Mouse (Mus musculus) heart, embryonic 10.5 days (tissue): ENCODE data around the gene Cdc42se1. TPM values are rescaled to one million over a fixed set of nuclear protein-coding genes. Genes with fewer than 3 reads are reported as not detected.

Source experiments
- DNase-seq: peaks from one replicate; pipeline ENCODE4 v3.0.0-alpha.2; 2017; ENCODE audit warnings: low spot score
- H3K27ac ChIP-seq: fragments of 300-500 bp; sonication (generic); 2 replicates; pipeline ENCODE4 v1.5.1; 2016; ENCODE audit warnings: mild to moderate bottlenecking
- H3K27me3 ChIP-seq: fragments of 300-500 bp; sonication (generic); 2 replicates; pipeline ENCODE4 v1.6.1; 2016; ENCODE audit warnings: mild to moderate bottlenecking; ENCODE audit not compliant: poor library complexity, insufficient read depth, severe bottlenecking
- H3K36me3 ChIP-seq: fragments of 300-500 bp; sonication (generic); 2 replicates; pipeline ENCODE4 v1.6.1; 2016; ENCODE audit warnings: mild to moderate bottlenecking, moderate library complexity
- H3K4me1 ChIP-seq: fragments of 300-500 bp; sonication (generic); 2 replicates; pipeline ENCODE4 v1.6.1; 2016; ENCODE audit warnings: mild to moderate bottlenecking
- H3K4me3 ChIP-seq: fragments of 300-500 bp; sonication (generic); 2 replicates; pipeline ENCODE4 v1.5.1; 2016; ENCODE audit warnings: mild to moderate bottlenecking, moderate library complexity
- H3K9me3 ChIP-seq: fragments of 300-500 bp; sonication (generic); 2 replicates; pipeline ENCODE4 v1.6.1; 2016; ENCODE audit warnings: mild to moderate bottlenecking, moderate library complexity
- WGBS: fragments of 180-500 bp; shearing (Covaris S2); methylation state at CpG from one replicate; pipeline ENCODE4 v1.1.7; 2016; 5-methylcytosine and 5-hydroxymethylcytosine counted together
- polyA plus RNA-seq: library from polyadenylated mRNA; unstranded; fragments of >200 nt; fragmentation: Nextera tagmentation; extraction: Ambion mirVana; gene quantifications from 2 replicates; pipeline ENCODE4 v1.2.1, GENCODE M21; 2016

Cdc42se1 gene
- polyA plus RNA-seq, 1 experiment from 2014 or later, result 74.9 TPM

- Histone ChIP-seq H3K27ac (peak overlapping the region; percentile 96), H3K27me3 (no peaks in the 10 kb centered on the region), H3K9me3 (no peaks in the 10 kb centered on the region), H3K4me3 (peak overlapping the region; percentile 80), H3K36me3 (peaks cover 47% of the 10 kb centered on the region), H3K4me1 (peaks cover 45% of the 10 kb centered on the region)
- 3% methylated on average over 13 of the region's 13 CpGs for WGBS
- DNase-seq, result no peak
Observed at GRCm38 (mm10) chr3:95229781-95230494, 1.4 kb downstream of the Cdc42se1 start.

GRCm38 (mm10) chr3:95230495-95231297, 2.2 kb downstream of the Cdc42se1 start:
- WGBS, result 54% methylated on average over 8 of the region's 8 CpGs
- H3K4me1 ChIP-seq, result peaks cover 45% of the 10 kb centered on the region
- peak overlapping the region; percentile 96 for H3K27ac ChIP-seq
- H3K27me3 ChIP-seq, result no peaks in the 10 kb centered on the region
- no peaks in the 10 kb centered on the region for H3K9me3 ChIP-seq
- peak overlapping the region; percentile 80 for H3K4me3 ChIP-seq
- DNase-seq, result no peak
- peaks cover 47% of the 10 kb centered on the region for H3K36me3 ChIP-seq

GRCm38 (mm10) chr3:95231298-95232221, 3.0 kb downstream of the Cdc42se1 start, which contains the start of gene Mllt11:
Gene Mllt11 (minus strand): TSS chr3:95232171.
- Histone ChIP-seq H3K27me3 (no peaks in the 10 kb centered on the region), H3K4me3 (peak within 1 kb of the TSS; percentile 80), H3K9me3 (no peaks in the 10 kb centered on the region), H3K27ac (peak within 1 kb of the TSS; percentile 96), H3K4me1 (peaks cover 45% of the 10 kb centered on the region), H3K36me3 (peaks cover 52% of the 10 kb centered on the region)
- 74% methylated on average over 13 of the region's 13 CpGs for WGBS
- no peak for DNase-seq

GRCm38 (mm10) chr3:95232771-95233170, 4.2 kb downstream of the Cdc42se1 start:
- peak overlapping the region; percentile 31; the same call in 1 of the 2 replicates for H3K27ac ChIP-seq
- no peak for DNase-seq
- H3K9me3 ChIP-seq, result no peaks in the 10 kb centered on the region
- 64% methylated on average over 7 of the region's 7 CpGs for WGBS
- peaks cover 37% of the 10 kb centered on the region for H3K4me1 ChIP-seq
- H3K4me3 ChIP-seq, result no peak overlapping the region
- no peaks in the 10 kb centered on the region for H3K27me3 ChIP-seq
- H3K36me3 ChIP-seq, result peaks cover 64% of the 10 kb centered on the region

- Histone ChIP-seq H3K27me3 (no peaks in the 10 kb centered on the region), H3K4me3 (no peak overlapping the region), H3K9me3 (no peaks in the 10 kb centered on the region), H3K36me3 (peaks cover 70% of the 10 kb centered on the region), H3K27ac (peak overlapping the region; percentile 31; the same call in 1 of the 2 replicates), H3K4me1 (peaks cover 37% of the 10 kb centered on the region)
- WGBS, result 86% methylated on average over 16 of the region's 16 CpGs
- no peak for DNase-seq
Observed at GRCm38 (mm10) chr3:95233303-95233980, 4.9 kb downstream of the Cdc42se1 start.

GRCm38 (mm10) chr3:95235386-95236301, 7.1 kb downstream of the Cdc42se1 start:
- no peak for DNase-seq
- Histone ChIP-seq H3K4me1 (peaks cover 26% of the 10 kb centered on the region), H3K4me3 (no peak overlapping the region), H3K27me3 (no peaks in the 10 kb centered on the region), H3K36me3 (peaks cover 72% of the 10 kb centered on the region), H3K9me3 (no peaks in the 10 kb centered on the region), H3K27ac (no peak overlapping the region)
- WGBS, result 87% methylated on average over 23 of the region's 23 CpGs

GRCm38 (mm10) chr3:95237541-95238099, 9.1 kb downstream of the Cdc42se1 start:
- H3K27me3 ChIP-seq, result no peaks in the 10 kb centered on the region
- H3K27ac ChIP-seq, result no peak overlapping the region
- H3K4me1 ChIP-seq, result peaks cover 13% of the 10 kb centered on the region; the same call in 1 of the 2 replicates
- WGBS, result 87% methylated on average over 8 of the region's 8 CpGs
- no peaks in the 10 kb centered on the region for H3K9me3 ChIP-seq
- peaks cover 60% of the 10 kb centered on the region for H3K36me3 ChIP-seq
- DNase-seq, result no peak
- H3K4me3 ChIP-seq, result no peak overlapping the region

- 78% methylated on average over 6 of the region's 6 CpGs for WGBS
- DNase-seq, result no peak
- Histone ChIP-seq H3K4me1 (peaks cover 12% of the 10 kb centered on the region; the same call in 1 of the 2 replicates), H3K27ac (no peak overlapping the region), H3K27me3 (no peaks in the 10 kb centered on the region), H3K4me3 (no peak overlapping the region), H3K9me3 (no peaks in the 10 kb centered on the region), H3K36me3 (peaks cover 46% of the 10 kb centered on the region)
Observed at GRCm38 (mm10) chr3:95239022-95239421, 10.5 kb downstream of the Cdc42se1 start.

GRCm38 (mm10) chr3:95239971-95240370, 11.4 kb downstream of the Cdc42se1 start:
- no peak for DNase-seq
- H3K9me3 ChIP-seq, result no peaks in the 10 kb centered on the region
- no peaks in the 10 kb centered on the region for H3K27me3 ChIP-seq
- H3K4me3 ChIP-seq, result no peak overlapping the region
- no peak overlapping the region for H3K27ac ChIP-seq
- peaks cover 12% of the 10 kb centered on the region; the same call in 1 of the 2 replicates for H3K4me1 ChIP-seq
- H3K36me3 ChIP-seq, result peaks cover 40% of the 10 kb centered on the region
- WGBS, result 79% methylated on average over 12 of the region's 12 CpGs

GRCm38 (mm10) chr3:95240900-95241299, 12.4 kb downstream of the Cdc42se1 start:
- DNase-seq, result no peak
- Histone ChIP-seq H3K4me3 (peak overlapping the region; percentile 42), H3K27me3 (no peaks in the 10 kb centered on the region), H3K9me3 (no peaks in the 10 kb centered on the region), H3K27ac (peak overlapping the region; percentile 43; the same call in 1 of the 2 replicates), H3K36me3 (peaks cover 37% of the 10 kb centered on the region), H3K4me1 (peaks cover 12% of the 10 kb centered on the region; the same call in 1 of the 2 replicates)
- 23% methylated on average over 17 of the region's 17 CpGs for WGBS

GRCm38 (mm10) chr3:95241498-95241897, 13.0 kb downstream of the Cdc42se1 start, which contains the start of gene Gm128:
Gene Gm128 (minus strand): TSS chr3:95241598.
- H3K27me3 ChIP-seq, result no peaks in the 10 kb centered on the region
- no peak for DNase-seq
- no peaks in the 10 kb centered on the region for H3K9me3 ChIP-seq
- H3K36me3 ChIP-seq, result peaks cover 31% of the 10 kb centered on the region
- H3K4me1 ChIP-seq, result peaks cover 12% of the 10 kb centered on the region; the same call in 1 of the 2 replicates
- 69% methylated on average over 7 of the region's 7 CpGs for WGBS
- peak within 1 kb of the TSS; percentile 43; the same call in 1 of the 2 replicates for H3K27ac ChIP-seq
- peak within 1 kb of the TSS; percentile 42 for H3K4me3 ChIP-seq
